Mouse (Mus musculus) heart, embryonic 11.5 days (tissue): ENCODE results near the gene Fes. TPM values are rescaled to one million over a fixed set of nuclear protein-coding genes. Genes with fewer than 3 reads are reported as not detected.

Experiments
- ATAC-seq: fragments of 200-750 bp; cut with Nextera tagmentation; replicated peaks from 2 replicates; pipeline ENCODE4 v1.8.0; 2017; ENCODE audit warnings: moderate library complexity; ENCODE audit not compliant: insufficient number of reproducible peaks, low FRiP score, low TSS enrichment
- H3K27ac ChIP-seq: fragments of 300-500 bp; sonication (generic); 2 replicates; pipeline ENCODE4 v1.5.1; 2014; ENCODE audit warnings: mild to moderate bottlenecking, low read depth, low read length
- H3K27me3 ChIP-seq: fragments of 300-500 bp; sonication (generic); 2 replicates; pipeline ENCODE4 v1.6.1; 2014; ENCODE audit warnings: mild to moderate bottlenecking, low read length, mixed read lengths; ENCODE audit not compliant: control insufficient read depth, insufficient read depth
- H3K36me3 ChIP-seq: fragments of 300-500 bp; sonication (generic); 2 replicates; pipeline ENCODE4 v1.6.1; 2014; ENCODE audit warnings: mild to moderate bottlenecking, low read length, moderate library complexity, mixed read lengths; ENCODE audit not compliant: control insufficient read depth, insufficient read depth
- H3K4me1 ChIP-seq: fragments of 300-500 bp; sonication (generic); 2 replicates; pipeline ENCODE4 v1.6.1; 2014; ENCODE audit warnings: low read length; ENCODE audit not compliant: control insufficient read depth, insufficient read depth
- H3K4me2 ChIP-seq: fragments of 300-500 bp; sonication (generic); 2 replicates; pipeline ENCODE4 v1.6.1; 2014; ENCODE audit warnings: mild to moderate bottlenecking, moderate library complexity
- H3K4me3 ChIP-seq: fragments of 300-500 bp; sonication (generic); 2 replicates; pipeline ENCODE4 v1.5.1; 2014; ENCODE audit warnings: low read depth, low read length
- H3K9ac ChIP-seq: fragments of 300-500 bp; sonication (generic); 2 replicates; pipeline ENCODE4 v1.6.1; 2014; ENCODE audit warnings: mild to moderate bottlenecking, low read depth, low read length, moderate library complexity
- H3K9me3 ChIP-seq: fragments of 300-500 bp; sonication (generic); replicated peaks from 2 replicates; pipeline ENCODE4 v1.6.1; 2016; ENCODE audit warnings: low read length; ENCODE audit not compliant: control insufficient read depth
- WGBS: fragments of 180-500 bp; shearing (Covaris S2); extraction: QIAGEN DNeasy Blood & Tissue Kit; methylation state at CpG from one replicate; pipeline ENCODE4 v1.1.7; 2014; ENCODE audit not compliant: insufficient replicate concordance; 5-methylcytosine and 5-hydroxymethylcytosine counted together
- polyA plus RNA-seq: library from polyadenylated mRNA; unstranded; fragments of >200 nt; fragmentation: Nextera tagmentation; extraction: Ambion mirVana; gene quantifications from 2 replicates; pipeline ENCODE4 v1.2.1, GENCODE M21; 2014

Gene Fes
- polyA plus RNA-seq, 1 experiment from 2014 or later: 7.1 TPM

DNA sequence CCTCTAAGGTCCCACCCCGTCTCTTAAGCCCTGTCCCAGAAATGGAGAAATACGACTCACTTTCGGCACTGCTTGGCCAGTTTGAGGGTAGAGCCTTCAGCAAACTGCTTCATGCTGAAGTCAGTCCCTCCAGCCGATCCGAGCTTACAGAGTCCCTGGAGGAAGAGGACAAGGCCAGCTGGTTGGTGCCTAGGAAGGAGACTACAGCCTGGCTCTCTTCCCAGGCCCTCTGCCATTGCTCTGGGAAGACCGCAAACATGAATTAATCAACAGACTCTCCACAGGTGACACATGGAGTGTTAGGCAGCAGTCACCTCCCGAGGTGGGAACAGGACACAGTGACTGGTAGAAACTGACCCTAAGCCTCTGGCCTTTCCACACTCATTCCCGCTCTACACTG lies 57.5 kb downstream of the Fes start:
- H3K27ac ChIP-seq: no peak overlapping the region
- WGBS: 89% methylated on average over 8 of the region's 8 CpGs
- no peak overlapping the region for H3K9ac ChIP-seq
- ATAC-seq: no peak
- no peaks in the 10 kb centered on the region for H3K9me3 ChIP-seq
- peaks cover 63% of the 10 kb centered on the region for H3K36me3 ChIP-seq
- no peak overlapping the region for H3K4me2 ChIP-seq
- H3K4me1 ChIP-seq: no peaks in the 10 kb centered on the region
- no peaks in the 10 kb centered on the region for H3K27me3 ChIP-seq
- H3K4me3 ChIP-seq: no peak overlapping the region

Other genes with a start within 250 kb of the Fes start
- 5.9 and 8.5 TPM in 2 replicates for gene Sema4b, start 201.1 kb downstream of the Fes start, polyA plus RNA-seq
- gene Cib1, start 155.1 kb downstream of the Fes start, polyA plus RNA-seq: 53.8 and 57.4 TPM in 2 replicates
- 4.6 and 5.5 TPM in 2 replicates for gene Gdpgp1, start 155.1 kb downstream of the Fes start, polyA plus RNA-seq
- gene Ttll13, start 141.6 kb downstream of the Fes start, polyA plus RNA-seq: 0.31 and 0.51 TPM in 2 replicates
- 41.4 and 41.8 TPM in 2 replicates for gene Ngrn, start 126.7 kb downstream of the Fes start, polyA plus RNA-seq
- gene Vps33b, start 118.3 kb downstream of the Fes start, polyA plus RNA-seq: 12.3 and 13.4 TPM in 2 replicates
- gene Prc1, start 93.5 kb downstream of the Fes start, polyA plus RNA-seq: 148 and 156 TPM in 2 replicates
- 8.9 and 9.0 TPM in 2 replicates for gene Rccd1, start 63.5 kb downstream of the Fes start, polyA plus RNA-seq
- gene Unc45a, start 46.9 kb downstream of the Fes start, polyA plus RNA-seq: 11.3 and 15.6 TPM in 2 replicates
- 13.3 and 15.7 TPM in 2 replicates for gene Hddc3, start 44.8 kb downstream of the Fes start, polyA plus RNA-seq
- 12.3 and 12.7 TPM in 2 replicates for gene Man2a2, start 16.6 kb downstream of the Fes start, polyA plus RNA-seq
- 16.0 and 23.5 TPM in 2 replicates for gene Furin, start 17.5 kb upstream of the Fes start, polyA plus RNA-seq
- gene Blm, start 147.2 kb upstream of the Fes start, polyA plus RNA-seq: 27.7 and 28.2 TPM in 2 replicates